Mouse (Mus musculus): ENCODE results near the gene Fv1.
"Not testable (repeated sequence)": the region's sequence is repeated elsewhere in the genome, so short reads cannot be mapped to it uniquely, and the experiment has no call there.

Fv1 gene

DNA sequence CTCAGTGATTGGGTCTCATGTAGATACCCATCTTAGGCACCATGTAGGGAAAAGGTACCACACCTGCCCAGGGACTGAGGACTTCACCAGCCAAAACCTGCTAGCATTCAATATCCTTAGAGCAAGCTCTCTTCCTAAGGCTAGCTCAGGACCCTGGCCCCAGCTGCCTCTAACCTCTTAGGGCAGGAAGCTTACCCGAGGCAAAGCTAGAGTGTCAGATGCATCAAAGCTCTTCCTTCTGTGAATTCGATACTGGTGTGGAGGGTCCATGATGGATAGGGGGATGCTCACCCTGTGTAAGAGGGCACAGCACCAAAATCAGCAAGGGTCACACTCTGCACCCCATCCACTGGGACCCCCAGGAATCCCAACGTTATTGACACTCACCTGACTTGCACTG is 6.7 kb upstream of the Fv1 start:
- Histone ChIP-seq H3K4me3 (replicated peaks; ENCODE audit: low read length) (no peak overlapping the region), H3K9me3 (ENCODE audit: low read length) (no peaks in the 10 kb centered on the region; the same call in 1 of the 2 replicates), H3K36me3 (ENCODE audit: insufficient read depth, low read length) (peaks cover 11% of the 10 kb centered on the region; the same call in 1 of the 2 replicates), H3K4me1 (replicated peaks; ENCODE audit: low read depth, low read length) (no peaks in the 10 kb centered on the region), H3K27me3 (ENCODE audit: insufficient read depth, low read length) (no peaks in the 10 kb centered on the region)
- no peak for TF ChIP-seq NANOG (IDR thresholded peaks at IDR 0.05; ENCODE audit: borderline replicate concordance, low read length)
- no peak for TF ChIP-seq POU5F1 (IDR thresholded peaks at IDR 0.05; ENCODE audit: borderline replicate concordance, low read length)

DNA sequence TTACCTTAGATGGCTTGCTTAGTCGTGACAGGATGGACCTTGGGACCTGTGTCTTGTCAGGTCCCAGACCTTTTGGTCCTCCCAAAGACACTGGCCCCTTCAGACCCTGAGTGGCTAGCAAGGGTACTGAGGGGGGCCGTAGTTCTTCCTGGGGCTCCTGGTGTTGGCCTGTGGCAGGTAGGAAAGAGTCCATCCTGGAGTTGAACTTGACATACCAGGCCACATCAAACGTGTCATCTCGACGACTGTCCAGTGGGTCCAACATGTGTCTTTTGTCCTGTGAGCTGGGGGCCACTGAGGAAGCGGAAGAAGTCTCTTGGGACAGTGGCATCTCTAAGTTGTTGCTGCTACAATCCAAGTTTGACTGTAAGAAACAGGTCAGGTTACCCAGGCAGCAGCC is 3.1 kb upstream of the Fv1 start:
- no peaks in the 10 kb centered on the region for H3K27me3 ChIP-seq (ENCODE audit: insufficient read depth, low read length)
- H3K9me3 ChIP-seq (ENCODE audit: low read length) = peaks cover 30% of the 10 kb centered on the region
- TF ChIP-seq POU5F1 (IDR thresholded peaks at IDR 0.05; ENCODE audit: borderline replicate concordance, low read length) (no peak), CTCF (conservative IDR thresholded peaks at IDR 0.05; ENCODE audit: low read length) (no peak), NANOG (IDR thresholded peaks at IDR 0.05; ENCODE audit: borderline replicate concordance, low read length) (no peak)
- peaks cover 11% of the 10 kb centered on the region; the same call in 1 of the 2 replicates for H3K36me3 ChIP-seq (ENCODE audit: insufficient read depth, low read length)
- H3K4me1 ChIP-seq (replicated peaks; ENCODE audit: low read depth, low read length) = no peaks in the 10 kb centered on the region
- H3K4me3 ChIP-seq (replicated peaks; ENCODE audit: low read length) = no peak overlapping the region

- Histone ChIP-seq H3K9me3 (ENCODE audit: low read length) (peaks cover 30% of the 10 kb centered on the region), H3K36me3 (ENCODE audit: insufficient read depth, low read length) (peaks cover 11% of the 10 kb centered on the region; the same call in 1 of the 2 replicates), H3K4me3 (replicated peaks; ENCODE audit: low read length) (no peak overlapping the region), H3K4me1 (replicated peaks; ENCODE audit: low read depth, low read length) (no peaks in the 10 kb centered on the region), H3K27me3 (ENCODE audit: insufficient read depth, low read length) (no peaks in the 10 kb centered on the region)
- TF ChIP-seq NANOG (IDR thresholded peaks at IDR 0.05; ENCODE audit: borderline replicate concordance, low read length) (no peak), POU5F1 (IDR thresholded peaks at IDR 0.05; ENCODE audit: borderline replicate concordance, low read length) (no peak), CTCF (conservative IDR thresholded peaks at IDR 0.05; ENCODE audit: low read length) (no peak)
These were observed 2.7 kb upstream of the Fv1 start for GRCm38 (mm10) chr4:147866056-147866455.

DNA sequence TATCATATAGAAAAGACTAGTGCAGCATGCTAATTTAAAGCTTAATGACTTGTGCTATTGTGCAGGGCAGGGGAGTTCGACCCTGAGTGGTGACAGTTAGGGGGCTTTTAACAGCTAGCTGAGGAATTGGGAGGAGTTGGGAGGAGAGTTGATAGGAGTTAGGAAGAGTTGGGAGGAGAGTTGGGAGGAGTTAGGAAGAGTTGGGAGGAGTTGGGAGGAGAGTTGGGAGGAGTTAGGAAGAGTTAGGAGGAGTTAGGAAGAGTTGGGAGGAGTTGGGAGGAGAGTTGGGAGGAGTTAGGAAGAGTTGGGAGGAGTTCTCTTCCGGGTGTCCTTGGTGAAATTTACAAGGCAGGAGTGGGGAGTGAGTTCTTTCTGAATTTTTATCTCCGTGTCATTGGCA is 2.0 kb upstream of the Fv1 start:
- not testable (repeated sequence) for H3K4me3 ChIP-seq (replicated peaks; ENCODE audit: low read length); H3K4me1 ChIP-seq (replicated peaks; ENCODE audit: low read depth, low read length); H3K27me3 ChIP-seq (ENCODE audit: insufficient read depth, low read length)
- H3K9me3 ChIP-seq (ENCODE audit: low read length) = peaks cover 34% of the 10 kb centered on the region
- peaks cover 10% of the 10 kb centered on the region; the same call in 1 of the 2 replicates for H3K36me3 ChIP-seq (ENCODE audit: insufficient read depth, low read length)

- no peaks in the 10 kb centered on the region for H3K4me1 ChIP-seq (replicated peaks; ENCODE audit: low read depth, low read length)
- TF ChIP-seq POU5F1 (IDR thresholded peaks at IDR 0.05; ENCODE audit: borderline replicate concordance, low read length) (no peak), NANOG (IDR thresholded peaks at IDR 0.05; ENCODE audit: borderline replicate concordance, low read length) (no peak), CTCF (conservative IDR thresholded peaks at IDR 0.05; ENCODE audit: low read length) (no peak)
- H3K4me3 ChIP-seq (replicated peaks; ENCODE audit: low read length) = peak overlapping the region; percentile 74
- H3K9me3 ChIP-seq (ENCODE audit: low read length) = peaks cover 44% of the 10 kb centered on the region
- no peaks in the 10 kb centered on the region for H3K27me3 ChIP-seq (ENCODE audit: insufficient read depth, low read length)
- H3K36me3 ChIP-seq (ENCODE audit: insufficient read depth, low read length) = peaks cover 7% of the 10 kb centered on the region
These were observed 973 bp upstream of the Fv1 start for GRCm38 (mm10) chr4:147867563-147868449.

DNA sequence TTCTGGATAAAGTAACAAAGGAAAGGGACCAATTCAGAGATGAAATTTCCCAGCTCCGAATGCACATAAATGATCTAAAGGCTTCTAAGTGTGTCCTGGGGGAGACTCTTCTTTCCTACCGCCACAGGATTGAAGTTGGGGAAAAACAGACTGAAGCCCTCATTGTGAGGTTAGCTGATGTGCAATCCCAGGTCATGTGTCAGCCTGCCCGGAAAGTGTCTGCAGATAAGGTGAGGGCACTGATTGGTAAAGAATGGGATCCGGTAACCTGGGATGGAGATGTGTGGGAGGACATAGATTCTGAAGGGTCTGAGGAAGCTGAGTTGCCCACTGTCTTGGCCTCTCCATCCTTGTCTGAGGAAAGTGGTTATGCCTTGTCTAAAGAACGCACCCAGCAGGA is 459 bp downstream of the Fv1 start:
- Histone ChIP-seq H3K4me1 (replicated peaks; ENCODE audit: low read depth, low read length) (no peaks in the 10 kb centered on the region), H3K4me3 (replicated peaks; ENCODE audit: low read length) (0 out of 2 replicates have a peak overlapping the region, but pooled peaks have one; percentile 74), H3K9me3 (ENCODE audit: low read length) (peaks cover 58% of the 10 kb centered on the region), H3K36me3 (ENCODE audit: insufficient read depth, low read length) (peaks cover 22% of the 10 kb centered on the region), H3K27me3 (ENCODE audit: insufficient read depth, low read length) (no peaks in the 10 kb centered on the region)
- TF ChIP-seq NANOG (IDR thresholded peaks at IDR 0.05; ENCODE audit: borderline replicate concordance, low read length) (no peak), CTCF (conservative IDR thresholded peaks at IDR 0.05; ENCODE audit: low read length) (no peak), POU5F1 (IDR thresholded peaks at IDR 0.05; ENCODE audit: borderline replicate concordance, low read length) (no peak)

DNA sequence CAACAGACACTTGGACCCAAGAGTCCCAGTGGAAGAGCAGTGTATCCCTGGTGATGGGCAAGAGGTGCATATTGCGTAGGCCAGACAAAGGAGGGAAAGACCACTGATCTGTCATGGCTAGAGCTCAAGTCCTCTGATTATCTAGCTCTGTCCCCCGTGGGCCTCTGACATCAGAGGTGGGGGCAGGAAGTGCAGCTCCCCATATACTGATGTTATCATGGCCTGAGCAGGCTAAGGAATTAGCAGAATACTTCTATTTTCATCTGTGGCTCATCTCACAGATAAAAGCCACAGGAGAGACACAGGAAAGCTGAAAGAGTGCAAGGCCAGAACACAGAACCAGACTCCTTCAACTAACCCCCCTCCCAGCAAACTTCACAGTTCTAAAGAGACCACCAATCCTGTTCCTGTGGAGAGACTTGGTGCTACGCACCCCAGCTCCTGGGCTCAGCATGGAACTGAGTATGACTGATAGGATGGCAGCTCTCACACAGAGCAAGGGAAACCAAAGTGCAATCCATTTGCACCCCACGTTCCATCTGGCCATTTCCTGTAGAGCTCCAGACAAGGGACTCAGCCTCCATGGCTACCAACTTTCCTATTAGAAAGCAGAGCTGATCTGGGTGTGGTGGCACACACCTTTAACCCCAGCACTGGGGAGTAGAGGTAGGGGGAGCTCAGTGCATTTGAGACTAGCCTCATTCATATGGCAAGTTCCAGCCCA is 7.2 kb downstream of the Fv1 start:
- H3K27me3 ChIP-seq (ENCODE audit: insufficient read depth, low read length) = no peaks in the 10 kb centered on the region
- TF ChIP-seq NANOG (IDR thresholded peaks at IDR 0.05; ENCODE audit: borderline replicate concordance, low read length) = no peak
- no peak for TF ChIP-seq POU5F1 (IDR thresholded peaks at IDR 0.05; ENCODE audit: borderline replicate concordance, low read length)
- no peak for TF ChIP-seq CTCF (conservative IDR thresholded peaks at IDR 0.05; ENCODE audit: low read length)
- H3K36me3 ChIP-seq (ENCODE audit: insufficient read depth, low read length) = peaks cover 78% of the 10 kb centered on the region
- H3K4me1 ChIP-seq (replicated peaks; ENCODE audit: low read depth, low read length) = peaks cover 8% of the 10 kb centered on the region
- H3K9me3 ChIP-seq (ENCODE audit: low read length) = peaks cover 37% of the 10 kb centered on the region
- no peak overlapping the region for H3K4me3 ChIP-seq (replicated peaks; ENCODE audit: low read length)

- Histone ChIP-seq H3K4me1 (replicated peaks; ENCODE audit: low read depth, low read length) (peaks cover 8% of the 10 kb centered on the region), H3K9me3 (ENCODE audit: low read length) (peaks cover 16% of the 10 kb centered on the region), H3K36me3 (ENCODE audit: insufficient read depth, low read length) (peaks cover 88% of the 10 kb centered on the region), H3K27me3 (ENCODE audit: insufficient read depth, low read length) (no peaks in the 10 kb centered on the region), H3K4me3 (replicated peaks; ENCODE audit: low read length) (no peak overlapping the region)
- no peak for TF ChIP-seq CTCF (conservative IDR thresholded peaks at IDR 0.05; ENCODE audit: low read length)
- TF ChIP-seq NANOG (IDR thresholded peaks at IDR 0.05; ENCODE audit: borderline replicate concordance, low read length) = no peak
- TF ChIP-seq POU5F1 (IDR thresholded peaks at IDR 0.05; ENCODE audit: borderline replicate concordance, low read length) = no peak
These were observed 9.8 kb downstream of the Fv1 start for GRCm38 (mm10) chr4:147878537-147878936.
